Mouse (Mus musculus): ENCODE measurements around the gene Arhgef18.

The Arhgef18 gene

GRCm38 (mm10) chr8:3463248-3463647 lies 70.4 kb downstream of the Arhgef18 start:
- 94% methylated on average over 2 of the region's 2 CpGs for WGBS

GRCm38 (mm10) chr8:3464309-3464708 lies 71.5 kb downstream of the Arhgef18 start:
- WGBS: 52% methylated on average over 5 of the region's 5 CpGs

- WGBS: 9% methylated on average over 32 of the region's 32 CpGs
These were observed 74.4 kb downstream of the Arhgef18 start, which contains the start of gene Pex11g for GRCm38 (mm10) chr8:3467006-3467885. Gene Pex11g, minus strand, starts transcription at chr8:3467680.

- 49% methylated on average over 9 of the region's 9 CpGs for WGBS
These were observed 75.2 kb downstream of the Arhgef18 start for GRCm38 (mm10) chr8:3467886-3468545.

GRCm38 (mm10) chr8:3468838-3469237 lies 76.0 kb downstream of the Arhgef18 start:
- WGBS: 91% methylated on average over 1 of the region's 1 CpGs

GRCm38 (mm10) chr8:3470562-3470961 lies 77.8 kb downstream of the Arhgef18 start, which contains the start of gene Tex45:
Gene Tex45, plus strand, starts transcription at chr8:3470862.

GRCm38 (mm10) chr8:3475715-3476429 lies 83.1 kb downstream of the Arhgef18 start:
- WGBS: 27% methylated on average over 37 of the region's 37 CpGs

GRCm38 (mm10) chr8:3480221-3480785 lies 87.5 kb downstream of the Arhgef18 start:
- WGBS: 61% methylated on average over 4 of the region's 4 CpGs

- 61% methylated on average over 5 of the region's 5 CpGs for WGBS
These were observed 88.8 kb downstream of the Arhgef18 start for GRCm38 (mm10) chr8:3481605-3482004.

GRCm38 (mm10) chr8:3482240-3482740 lies 89.5 kb downstream of the Arhgef18 start:
- 87% methylated on average over 22 of the region's 22 CpGs for WGBS

GRCm38 (mm10) chr8:3483546-3483945 lies 90.7 kb downstream of the Arhgef18 start:
- 69% methylated on average over 7 of the region's 7 CpGs for WGBS

- 36% methylated on average over 5 of the region's 5 CpGs for WGBS
These were observed 92.4 kb downstream of the Arhgef18 start for GRCm38 (mm10) chr8:3485192-3485591.

- WGBS: under 1% methylated on average over 62 of the region's 64 CpGs
These were observed 100.4 kb downstream of the Arhgef18 start, which contains the start of gene Zfp358 for GRCm38 (mm10) chr8:3492901-3493844. Gene Zfp358, plus strand, starts transcription at chr8:3493138.

- 23% methylated on average over 6 of the region's 6 CpGs for WGBS
These were observed 101.0 kb downstream of the Arhgef18 start for GRCm38 (mm10) chr8:3493845-3494208.

GRCm38 (mm10) chr8:3495578-3496427 lies 103.0 kb downstream of the Arhgef18 start:
- WGBS: 96% methylated on average over 44 of the region's 44 CpGs

- 92% methylated on average over 15 of the region's 15 CpGs for whole genome bisulfite sequencing
These were observed 103.6 kb downstream of the Arhgef18 start for GRCm38 (mm10) chr8:3496428-3496748.

GRCm38 (mm10) chr8:3498583-3498982 lies 105.8 kb downstream of the Arhgef18 start:
- 76% methylated on average over 3 of the region's 3 CpGs for WGBS

GRCm38 (mm10) chr8:3499751-3500150 lies 106.9 kb downstream of the Arhgef18 start:
- WGBS: 2% methylated on average over 8 of the region's 8 CpGs

GRCm38 (mm10) chr8:3500235-3501090 lies 107.7 kb downstream of the Arhgef18 start, which contains the start of gene Mcoln1:
Gene Mcoln1, plus strand, starts transcription at chr8:3500457.
- WGBS: under 1% methylated on average over 70 of the region's 70 CpGs

Data from cerebral cortex, adult 2 months (tissue).